Mouse (Mus musculus) cerebellum, adult 9-10 months (tissue): ENCODE results near the gene Gm20824.
"Not testable (repeated sequence)": the region's sequence is repeated elsewhere in the genome, so short reads cannot be mapped to it uniquely, and the experiment has no call there.

Experiments
- DNase-seq: peaks from one replicate; pipeline ENCODE4 v3.0.0; 2022

Gm20824 gene

GRCm38 (mm10) chrY:8257607-8258006 lies at the start of gene Gm20824:
TSS of gene Gm20824 (plus strand) at chrY:8257907.
- not testable (repeated sequence) for DNase-seq
